Mouse (Mus musculus) liver, embryonic 14.5 days (tissue): ENCODE measurements around the gene Cand1.

ENCODE experiments used
- CTCF ChIP-seq: IDR thresholded peaks from 2 replicates; pipeline ENCODE4 v1.5.1; 2016; ENCODE audit warnings: antibody characterized with exemption, low read depth, control low read depth
- EP300 ChIP-seq: IDR thresholded peaks from 2 replicates; pipeline ENCODE4 v1.6.1; 2016; ENCODE audit warnings: antibody characterized with exemption, low read depth

GRCm38 (mm10) chr10:119204334-119204946 is 35.4 kb downstream of the Cand1 start:
- TF ChIP-seq EP300 (no peak), CTCF (no peak)
